In genomic region chr17:56990966-56991365, GRCm38 (mm10) we compare ENCODE assay signal across 10 mouse cellular contexts. TPM values are rescaled to one million over a fixed set of nuclear protein-coding genes. Genes with fewer than 3 reads are reported as not detected.
DNase-seq lines count a peak whose midpoint lies in the region; ATAC-seq and TF ChIP-seq lines count a peak whose summit lies in the region.
"Had no signal": no experiment of that assay in that cellular context is flagged by ENCODE, and none has a peak within 500 bp of the region (broad histone marks: within the 10 kb centered on the region; RNA-seq: fewer than 3 reads in every experiment).

No protein-coding gene starts in this region.

- peaks cover 34% of the 10 kb centered on the region for H3K4me1 ChIP-seq in erythroblast, embryonic 14.5 days (ENCODE audit: control insufficient read depth)
- peaks cover 5% of the 10 kb centered on the region for H3K4me1 ChIP-seq in thymus, adult 2 months (replicated peaks; ENCODE audit: control insufficient read depth, insufficient read depth, low read length)
- peaks cover 6% of the 10 kb centered on the region for H3K4me1 ChIP-seq in limb, embryonic 12.5 days (replicated peaks)
- peaks cover 6% of the 10 kb centered on the region for H3K4me1 ChIP-seq in stomach, embryonic 15.5 days

- no peak for ATAC-seq in erythroblast, adult 5-6 weeks (replicated peaks; ENCODE audit: low FRiP score, poor library complexity, severe bottlenecking)
- ATAC-seq in limb, embryonic 12.5 days (ENCODE audit: insufficient number of reproducible peaks, insufficient read depth, low FRiP score, low TSS enrichment, low read depth) = no peak
- ATAC-seq in stomach, embryonic 15.5 days (ENCODE audit: insufficient read depth, low FRiP score, low read depth) = no peak

- H3K4me3 ChIP-seq in erythroblast, embryonic 14.5 days (replicated peaks) = peak overlapping the region; percentile 75
- peak overlapping the region; percentile 13 for H3K4me3 ChIP-seq in thymus, adult 2 months (ENCODE audit: control insufficient read depth, insufficient read depth, low read length)
- peak overlapping the region; percentile 80 for H3K4me3 ChIP-seq in limb, embryonic 12.5 days (replicated peaks)
- peak overlapping the region; percentile 78 for H3K4me3 ChIP-seq in stomach, embryonic 15.5 days (replicated peaks)

- no peak for DNase-seq in thymus, adult 2 months
- no peak for DNase-seq in thymus, postnatal 0 days (ENCODE audit: low spot score)
- DNase-seq in layer of hippocampus, postnatal 10 days (ENCODE audit: low spot score in 2 of 2) = no peak
- DNase-seq in adrenal gland, postnatal 10 days = no peak

- WGBS in thymus, adult 2 months = 77% methylated on average over 2 of the region's 2 CpGs
- WGBS in limb, embryonic 12.5 days = 74% methylated on average over 2 of the region's 2 CpGs
- WGBS in stomach, embryonic 15.5 days = 62% methylated on average over 2 of the region's 2 CpGs

- no peak for TF ChIP-seq POLR2A in thymus, adult 2 months (IDR thresholded peaks at IDR 0.05; ENCODE audit: control insufficient read depth, extremely low read depth, insufficient read depth, low read length, poor library complexity)

- no peak for TF ChIP-seq CTCF in thymus, adult 2 months (IDR thresholded peaks at IDR 0.05; ENCODE audit: borderline replicate concordance, control insufficient read depth, extremely low read depth, insufficient read depth, low read length, poor library complexity)

- peak overlapping the region; percentile 68 for H3K4me2 ChIP-seq in limb, embryonic 12.5 days
- peak overlapping the region; percentile 72 for H3K4me2 ChIP-seq in stomach, embryonic 15.5 days

- H3K9me3 ChIP-seq in erythroblast, embryonic 14.5 days (ENCODE audit: control insufficient read depth, low read length) = no peaks in the 10 kb centered on the region
- H3K9me3 ChIP-seq in limb, embryonic 12.5 days = no peaks in the 10 kb centered on the region
- no peaks in the 10 kb centered on the region for H3K9me3 ChIP-seq in stomach, embryonic 15.5 days

- H3K9ac ChIP-seq in limb, embryonic 12.5 days (replicated peaks) = peak overlapping the region; percentile 82
- peak overlapping the region; percentile 75; the same call in 1 of the 2 replicates for H3K9ac ChIP-seq in stomach, embryonic 15.5 days

- H3K36me3 ChIP-seq in erythroblast, embryonic 14.5 days (ENCODE audit: control insufficient read depth) = peaks cover 48% of the 10 kb centered on the region
- H3K36me3 ChIP-seq in thymus, adult 2 months (ENCODE audit: control insufficient read depth, insufficient read depth, low read length) = peaks cover 12% of the 10 kb centered on the region; the same call in 1 of the 2 replicates
- H3K36me3 ChIP-seq in limb, embryonic 12.5 days = peaks cover 48% of the 10 kb centered on the region
- H3K36me3 ChIP-seq in stomach, embryonic 15.5 days = peaks cover 25% of the 10 kb centered on the region

- H3K27ac ChIP-seq in thymus, adult 2 months (ENCODE audit: control insufficient read depth, insufficient read depth, low read length) = no peak overlapping the region
- H3K27ac ChIP-seq in limb, embryonic 12.5 days = no peak overlapping the region
- H3K27ac ChIP-seq in stomach, embryonic 15.5 days = no peak overlapping the region

- H3K27me3 ChIP-seq in erythroblast, embryonic 14.5 days (ENCODE audit: control insufficient read depth) = no peaks in the 10 kb centered on the region
- no peaks in the 10 kb centered on the region for H3K27me3 ChIP-seq in thymus, adult 2 months (ENCODE audit: control insufficient read depth, insufficient read depth, low read length)
- no peaks in the 10 kb centered on the region for H3K27me3 ChIP-seq in limb, embryonic 12.5 days
- H3K27me3 ChIP-seq in stomach, embryonic 15.5 days (replicated peaks) = no peaks in the 10 kb centered on the region

RNA-seq across cellular contexts. Expression of gene Clpp, which starts 0.9 kb away (rescaled TPM):
- polyA plus RNA-seq in erythroblast, embryonic 14.5 days (2012) = 12.3 and 14.6 TPM in 2 replicates
- 4.6 and 13.8 TPM in 2 replicates for total RNA-seq in erythroblast, adult 5-6 weeks (2015; ENCODE audit: low replicate concordance)
- total RNA-seq in erythroblast, adult 5-6 weeks (2017; ENCODE audit: low replicate concordance) = 6.6 and 9.6 TPM in 2 replicates
- polyA plus RNA-seq in thymus, adult 2 months (2012; rRNA removed) = 131 and 144 TPM in 2 replicates
- 111 and 113 TPM in 2 replicates for polyA plus RNA-seq in thymus, postnatal 0 days (2015; fragmentation: Nextera tagmentation; extraction: Ambion mirVana)
- 147 and 151 TPM in 2 replicates for polyA plus RNA-seq in limb, embryonic 12.5 days (2016; fragmentation: Nextera tagmentation; extraction: Ambion mirVana)
- polyA plus RNA-seq in stomach, embryonic 15.5 days (2015; fragmentation: Nextera tagmentation; extraction: Ambion mirVana) = 144 and 147 TPM in 2 replicates
- 10 to 100 TPM; 55.7 to 56.0 TPM for total RNA-seq in layer of hippocampus, postnatal 10 days (2021)
- total RNA-seq in adrenal gland, postnatal 10 days (2021) = 10 to 100 TPM; 95.9 TPM

RNA-seq across cellular contexts. Expression of gene Alkbh7, which starts 6.2 kb away (rescaled TPM):
- 2.1 and 2.9 TPM in 2 replicates for polyA plus RNA-seq in erythroblast, embryonic 14.5 days (2012)
- total RNA-seq in erythroblast, adult 5-6 weeks (2015; ENCODE audit: low replicate concordance) = not detected in 2 replicates
- 2.5 and 8.9 TPM in 2 replicates for total RNA-seq in erythroblast, adult 5-6 weeks (2017; ENCODE audit: low replicate concordance)
- polyA plus RNA-seq in thymus, adult 2 months (2012; rRNA removed) = 26.7 and 32.2 TPM in 2 replicates
- 35.0 and 35.6 TPM in 2 replicates for polyA plus RNA-seq in thymus, postnatal 0 days (2015; fragmentation: Nextera tagmentation; extraction: Ambion mirVana)
- 37.6 and 39.8 TPM in 2 replicates for polyA plus RNA-seq in limb, embryonic 12.5 days (2016; fragmentation: Nextera tagmentation; extraction: Ambion mirVana)
- polyA plus RNA-seq in stomach, embryonic 15.5 days (2015; fragmentation: Nextera tagmentation; extraction: Ambion mirVana) = 36.6 and 38.9 TPM in 2 replicates
- 10 to 100 TPM; 27.8 to 34.0 TPM for total RNA-seq in layer of hippocampus, postnatal 10 days (2021)
- total RNA-seq in adrenal gland, postnatal 10 days (2021) = 10 to 100 TPM; 63.6 to 68.9 TPM

RNA-seq across cellular contexts. Expression of gene Pspn, which starts 8.9 kb away (rescaled TPM):
- not detected in 2 replicates for polyA plus RNA-seq in erythroblast, embryonic 14.5 days (2012)
- total RNA-seq in erythroblast, adult 5-6 weeks (2015; ENCODE audit: low replicate concordance) = not detected in 2 replicates
- total RNA-seq in erythroblast, adult 5-6 weeks (2017; ENCODE audit: low replicate concordance) = 1.5 TPM in 1 of 2 replicates, not detected in the other
- not detected in 2 replicates for polyA plus RNA-seq in thymus, adult 2 months (2012; rRNA removed)
- polyA plus RNA-seq in thymus, postnatal 0 days (2015; fragmentation: Nextera tagmentation; extraction: Ambion mirVana) = 0.55 TPM in 1 of 2 replicates, not detected in the other
- polyA plus RNA-seq in limb, embryonic 12.5 days (2016; fragmentation: Nextera tagmentation; extraction: Ambion mirVana) = not detected in 2 replicates
- 0.32 and 0.43 TPM in 2 replicates for polyA plus RNA-seq in stomach, embryonic 15.5 days (2015; fragmentation: Nextera tagmentation; extraction: Ambion mirVana)
- not detected for total RNA-seq in layer of hippocampus, postnatal 10 days (2021)
- total RNA-seq in adrenal gland, postnatal 10 days (2021) = under 1 TPM; 0.87 to 0.97 TPM
- total RNA-seq: gastrocnemius, postnatal 36 days had no signal
- polyA plus RNA-seq: testis, adult 2 months had no signal

RNA-seq across cellular contexts. Expression of gene Acer1, which starts 9.0 kb away (rescaled TPM):
- 0.01 TPM in 1 of 2 replicates, not detected in the other for polyA plus RNA-seq in erythroblast, embryonic 14.5 days (2012)
- not detected in 2 replicates for total RNA-seq in erythroblast, adult 5-6 weeks (2015; ENCODE audit: low replicate concordance)
- total RNA-seq in erythroblast, adult 5-6 weeks (2017; ENCODE audit: low replicate concordance) = not detected in 2 replicates
- 0.14 and 0.32 TPM in 2 replicates for polyA plus RNA-seq in thymus, adult 2 months (2012; rRNA removed)
- polyA plus RNA-seq in thymus, postnatal 0 days (2015; fragmentation: Nextera tagmentation; extraction: Ambion mirVana) = not detected in 2 replicates
- polyA plus RNA-seq in limb, embryonic 12.5 days (2016; fragmentation: Nextera tagmentation; extraction: Ambion mirVana) = not detected in 2 replicates
- polyA plus RNA-seq in stomach, embryonic 15.5 days (2015; fragmentation: Nextera tagmentation; extraction: Ambion mirVana) = 0.06 and 0.15 TPM in 2 replicates
- total RNA-seq in layer of hippocampus, postnatal 10 days (2021) = not detected
- not detected for total RNA-seq in adrenal gland, postnatal 10 days (2021)
- total RNA-seq: gastrocnemius, postnatal 36 days had no signal
- polyA plus RNA-seq: testis, adult 2 months had no signal

RNA-seq across cellular contexts. Expression of gene Gtf2f1, which starts 20.1 kb away (rescaled TPM):
- 31.9 and 32.9 TPM in 2 replicates for polyA plus RNA-seq in erythroblast, embryonic 14.5 days (2012)
- total RNA-seq in erythroblast, adult 5-6 weeks (2015; ENCODE audit: low replicate concordance) = 18.3 and 33.9 TPM in 2 replicates
- 34.3 and 59.5 TPM in 2 replicates for total RNA-seq in erythroblast, adult 5-6 weeks (2017; ENCODE audit: low replicate concordance)
- polyA plus RNA-seq in thymus, adult 2 months (2012; rRNA removed) = 40.8 and 42.9 TPM in 2 replicates
- 76.1 and 81.7 TPM in 2 replicates for polyA plus RNA-seq in thymus, postnatal 0 days (2015; fragmentation: Nextera tagmentation; extraction: Ambion mirVana)
- 61.5 and 68.2 TPM in 2 replicates for polyA plus RNA-seq in limb, embryonic 12.5 days (2016; fragmentation: Nextera tagmentation; extraction: Ambion mirVana)
- polyA plus RNA-seq in stomach, embryonic 15.5 days (2015; fragmentation: Nextera tagmentation; extraction: Ambion mirVana) = 58.2 and 61.1 TPM in 2 replicates
- total RNA-seq in layer of hippocampus, postnatal 10 days (2021) = 10 to 100 TPM; 45.0 to 47.4 TPM
- 10 to 100 TPM; 43.0 to 44.8 TPM for total RNA-seq in adrenal gland, postnatal 10 days (2021)

Comparison
In these comparisons a context has a peak if more than half of its experiments do, and no peak if none do; other contexts are left out.
1. H3K4me3 ChIP-seq: peak in every context shown above with its lines; median percentile 80 in limb, embryonic 12.5 days; 78 in stomach, embryonic 15.5 days; 75 in erythroblast, embryonic 14.5 days; 13 in thymus, adult 2 months.